Mouse (Mus musculus) urinary bladder, postnatal 36 days (tissue): ENCODE measurements around the gene Kcnk18.
A peak's percentile ranks its signal among the peaks of the same experiment; 100 is the strongest.

Source experiments
- DNase-seq, 2 experiments: peaks; one replicate each; pipeline ENCODE4 v3.0.0; 2022; ENCODE audit warnings: low spot score in 2 of 2, mixed read lengths in 1 of 2

Kcnk18 gene

GRCm38 (mm10) chr19:59218991-59219390 lies at the start of gene Kcnk18:
Gene Kcnk18, plus strand, starts transcription at chr19:59219214.
- DNase-seq = no peak

- DNase-seq = peak in 1 of 2 experiments; percentile 4
Observed at GRCm38 (mm10) chr19:59169936-59170765, 48.9 kb upstream of the Kcnk18 start, which contains the start of gene Vax1. Gene Vax1, minus strand, starts transcription at chr19:59170056.

- no peak for DNase-seq
Observed at GRCm38 (mm10) chr19:59170766-59171095, 48.3 kb upstream of the Kcnk18 start.

GRCm38 (mm10) chr19:59171151-59171870 lies 47.7 kb upstream of the Kcnk18 start:
- no peak for DNase-seq

GRCm38 (mm10) chr19:59171871-59172245 lies 47.2 kb upstream of the Kcnk18 start:
- no peak for DNase-seq

GRCm38 (mm10) chr19:59172781-59173180 lies 46.2 kb upstream of the Kcnk18 start:
- DNase-seq = no peak

GRCm38 (mm10) chr19:59173341-59174015 lies 45.5 kb upstream of the Kcnk18 start:
- no peak for DNase-seq

- DNase-seq = no peak
Observed at GRCm38 (mm10) chr19:59184000-59184399, 35.0 kb upstream of the Kcnk18 start.

GRCm38 (mm10) chr19:59188981-59189380 lies 30.0 kb upstream of the Kcnk18 start:
- no peak for DNase-seq

GRCm38 (mm10) chr19:59190431-59191122 lies 28.4 kb upstream of the Kcnk18 start:
- DNase-seq = no peak

- DNase-seq = no peak
Observed at GRCm38 (mm10) chr19:59191123-59191505, 27.9 kb upstream of the Kcnk18 start.

GRCm38 (mm10) chr19:59192491-59192890 lies 26.5 kb upstream of the Kcnk18 start:
- no peak for DNase-seq

GRCm38 (mm10) chr19:59193456-59193855 lies 25.6 kb upstream of the Kcnk18 start:
- no peak for DNase-seq

GRCm38 (mm10) chr19:59193986-59194820 lies 24.8 kb upstream of the Kcnk18 start:
- DNase-seq = no peak

- no peak for DNase-seq
Observed at GRCm38 (mm10) chr19:59195181-59195770, 23.7 kb upstream of the Kcnk18 start.

GRCm38 (mm10) chr19:59196111-59196666 lies 22.8 kb upstream of the Kcnk18 start:
- peak; percentile 20 to 39 for DNase-seq

GRCm38 (mm10) chr19:59198161-59198560 lies 20.9 kb upstream of the Kcnk18 start:
- peak; percentile 26 to 57 for DNase-seq

- DNase-seq = peak; percentile 39 to 41
Observed at GRCm38 (mm10) chr19:59208475-59208874, 10.5 kb upstream of the Kcnk18 start.

GRCm38 (mm10) chr19:59208986-59209385 lies 10.0 kb upstream of the Kcnk18 start:
- DNase-seq = no peak

GRCm38 (mm10) chr19:59216891-59217290 lies 2.1 kb upstream of the Kcnk18 start:
- DNase-seq = no peak
